Mouse (Mus musculus) adrenal gland, adult 8-10 months (tissue): ENCODE measurements around the gene Cfap157. TPM values are rescaled to one million over a fixed set of nuclear protein-coding genes. Genes with fewer than 3 reads are reported as not detected.

ENCODE experiments used
- DNase-seq: peaks from one replicate; pipeline ENCODE4 v3.0.0; 2022
- total RNA-seq, 4 experiments: library from RNA; stranded (reverse); gene quantifications; 2 replicates each; pipeline ENCODE4 v1.2.4; 2022

Cfap157 gene
- total RNA-seq, 4 experiments from 2014 or later: not detected

DNA sequence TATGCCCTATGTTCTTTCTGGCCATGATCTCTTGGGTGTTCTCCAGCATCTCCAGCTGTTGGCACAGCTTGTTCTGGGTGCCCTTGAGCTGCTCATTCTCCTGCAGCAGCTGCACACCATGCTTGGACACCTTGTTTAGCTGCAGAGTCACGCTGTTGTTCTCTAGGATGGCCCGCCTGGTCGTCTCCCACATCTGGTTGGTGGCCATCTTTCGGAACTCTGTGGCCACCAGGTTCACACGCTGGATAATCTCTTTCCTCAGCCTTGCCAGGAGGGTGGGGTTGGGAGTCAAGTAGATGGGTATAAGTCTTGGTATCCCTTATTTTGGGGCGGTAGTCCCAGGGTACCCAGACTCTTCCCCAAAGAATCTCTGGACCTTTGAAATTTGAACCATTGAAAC lies 4.5 kb downstream of the Cfap157 start:
- no peak for DNase-seq

DNA sequence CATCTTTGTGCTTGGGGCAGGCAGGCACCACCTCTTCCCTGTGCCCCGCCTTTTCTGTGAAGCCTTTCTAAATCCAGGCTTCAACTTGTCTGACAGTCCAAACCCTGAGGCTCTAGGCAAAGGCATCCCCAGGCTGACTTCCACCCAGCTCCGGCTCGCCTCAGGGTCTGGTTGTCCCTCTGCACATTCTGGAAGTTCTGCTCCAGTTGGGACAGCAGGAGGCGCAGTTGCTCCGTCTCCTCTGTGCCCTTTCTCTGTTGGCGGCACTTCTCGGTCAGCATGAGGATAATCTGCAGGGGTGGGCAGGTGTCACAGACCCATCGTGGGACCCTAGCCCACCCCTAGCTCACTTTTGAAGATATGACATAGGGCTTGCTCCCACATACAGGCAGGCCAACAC lies 5.1 kb downstream of the Cfap157 start:
- no peak for DNase-seq

DNA sequence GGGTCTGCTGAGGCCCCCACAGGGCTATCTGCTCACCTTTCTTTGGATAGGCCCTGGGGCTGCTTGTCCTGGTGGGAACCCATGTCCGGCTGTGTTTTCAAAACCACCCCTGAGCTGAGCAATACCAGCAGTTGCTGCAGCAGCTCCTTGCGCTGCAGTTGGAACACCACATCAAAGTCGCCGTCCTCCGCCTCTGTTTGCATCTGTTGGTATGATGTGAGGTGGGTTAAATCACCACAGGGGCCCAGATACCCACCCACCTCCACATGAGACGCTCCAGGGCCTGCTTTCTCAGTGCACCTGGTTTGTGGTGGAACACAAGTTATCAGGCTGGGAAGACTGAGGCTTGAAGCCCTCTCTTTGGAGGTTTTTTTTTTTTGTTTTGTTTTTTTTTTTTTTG lies 6.1 kb downstream of the Cfap157 start:
- DNase-seq: no peak

DNA sequence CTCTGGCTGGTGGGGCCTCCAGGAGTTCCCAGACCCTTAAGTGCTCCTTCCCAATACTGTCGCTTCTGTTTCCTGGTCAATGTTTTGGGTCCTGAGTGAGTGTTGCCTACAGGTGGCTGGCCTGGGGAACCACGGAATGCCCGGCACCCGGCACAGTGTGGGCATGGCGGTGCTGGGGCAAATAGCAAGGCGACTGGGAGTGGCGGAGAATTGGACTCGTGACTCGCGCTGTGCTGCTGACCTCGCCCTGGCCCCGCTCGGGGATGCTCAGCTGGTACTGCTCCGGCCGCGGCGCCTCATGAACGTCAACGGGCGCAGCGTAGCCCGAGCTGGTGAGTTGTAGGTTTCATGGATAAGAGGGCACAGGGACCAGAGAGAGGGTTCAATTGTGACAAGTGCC lies 8.0 kb downstream of the Cfap157 start:
- no peak for DNase-seq

DNA sequence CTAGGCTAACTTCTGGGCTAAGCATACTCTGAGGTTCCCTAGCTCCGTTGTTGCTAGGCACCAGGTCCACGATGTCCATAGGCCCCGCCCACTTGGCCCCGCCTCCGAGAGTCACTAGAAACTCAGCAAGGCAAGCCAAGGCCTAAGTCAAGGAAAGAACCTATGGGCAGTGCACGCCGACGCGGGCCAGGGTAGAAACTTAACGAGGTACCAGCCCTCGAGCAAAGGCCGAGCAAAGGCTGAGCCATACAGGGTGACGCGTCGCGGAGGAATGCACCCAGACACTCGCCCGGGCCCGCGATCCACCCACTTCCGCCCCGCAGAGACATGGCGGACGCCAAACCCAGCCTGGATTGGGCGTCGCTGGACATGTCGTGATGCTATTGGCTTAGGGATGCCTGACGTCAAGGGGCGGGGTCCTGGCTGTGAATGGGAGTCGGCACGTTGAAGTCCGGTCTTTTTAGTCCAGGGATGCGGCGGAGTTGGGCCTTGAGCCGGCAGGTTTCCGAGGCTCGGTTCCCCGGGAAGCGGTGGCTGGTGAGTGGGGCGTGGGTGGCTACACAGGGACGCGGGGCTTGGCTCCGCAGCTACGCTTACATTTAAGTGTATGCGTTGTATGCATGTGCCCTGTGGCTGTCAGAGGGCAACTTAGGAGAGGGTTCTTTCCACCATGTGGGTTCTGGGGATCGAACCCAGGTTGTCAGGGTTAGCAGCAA lies 8.7 kb downstream of the Cfap157 start, which contains the start of the genes Ttc16 and Ptrh1:
Gene Ttc16, minus strand, starts transcription at position 275 of the 716 bp plus-strand sequence.
Gene Ptrh1, plus strand, starts transcription at position 428 of the 716 bp plus-strand sequence.
- peak; percentile 98 for DNase-seq

DNA sequence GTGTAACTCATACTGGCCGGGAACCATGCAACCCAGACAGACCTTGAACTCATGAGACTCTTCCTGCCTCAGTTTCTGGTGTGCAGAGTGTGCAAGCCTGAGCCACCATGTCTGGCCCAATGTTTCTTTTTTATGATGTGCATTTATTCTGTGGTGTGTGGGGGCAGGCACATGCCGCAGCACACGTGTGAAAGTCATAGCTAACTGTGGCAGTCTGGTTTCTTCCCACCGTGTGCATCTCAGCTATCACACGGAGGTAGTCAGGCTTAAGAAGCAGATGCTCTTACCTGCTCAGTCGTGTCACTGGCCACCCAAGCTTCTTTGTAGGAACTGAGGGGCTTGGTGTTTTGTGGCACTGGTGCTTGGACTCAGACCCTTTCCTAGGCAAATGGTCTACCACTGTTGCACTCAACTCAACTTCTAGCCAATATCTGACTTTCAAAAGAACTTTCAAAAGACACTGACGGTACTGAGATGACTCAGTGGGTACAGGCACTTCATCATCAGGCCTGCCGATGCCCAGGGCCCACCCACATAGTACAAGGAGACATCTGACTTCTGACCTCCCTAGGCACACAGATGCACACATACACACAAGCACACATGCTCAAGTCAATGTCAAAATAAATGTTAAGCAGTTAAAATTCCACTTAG lies 11.5 kb downstream of the Cfap157 start:
- DNase-seq: no peak

DNA sequence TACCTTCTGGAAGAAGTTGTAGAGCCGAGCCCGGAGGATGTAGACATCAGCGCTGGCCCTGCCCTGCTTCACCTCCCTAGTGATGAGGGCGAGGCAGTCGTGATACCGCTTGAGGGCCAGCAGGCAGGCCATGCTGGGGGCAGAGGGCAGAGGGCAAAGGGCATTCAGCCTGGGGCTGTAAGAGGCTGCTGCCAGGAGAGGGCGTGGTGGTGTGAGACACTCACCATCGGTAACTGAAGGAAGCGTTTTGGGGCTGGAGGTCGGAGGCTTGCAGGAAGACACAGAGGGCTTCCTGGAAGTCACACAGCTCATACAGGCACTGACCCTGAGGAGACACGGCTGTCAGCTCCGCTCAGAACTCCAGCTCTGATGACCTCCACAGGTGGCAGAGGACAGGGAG lies 12.3 kb downstream of the Cfap157 start:
- no peak for DNase-seq

DNA sequence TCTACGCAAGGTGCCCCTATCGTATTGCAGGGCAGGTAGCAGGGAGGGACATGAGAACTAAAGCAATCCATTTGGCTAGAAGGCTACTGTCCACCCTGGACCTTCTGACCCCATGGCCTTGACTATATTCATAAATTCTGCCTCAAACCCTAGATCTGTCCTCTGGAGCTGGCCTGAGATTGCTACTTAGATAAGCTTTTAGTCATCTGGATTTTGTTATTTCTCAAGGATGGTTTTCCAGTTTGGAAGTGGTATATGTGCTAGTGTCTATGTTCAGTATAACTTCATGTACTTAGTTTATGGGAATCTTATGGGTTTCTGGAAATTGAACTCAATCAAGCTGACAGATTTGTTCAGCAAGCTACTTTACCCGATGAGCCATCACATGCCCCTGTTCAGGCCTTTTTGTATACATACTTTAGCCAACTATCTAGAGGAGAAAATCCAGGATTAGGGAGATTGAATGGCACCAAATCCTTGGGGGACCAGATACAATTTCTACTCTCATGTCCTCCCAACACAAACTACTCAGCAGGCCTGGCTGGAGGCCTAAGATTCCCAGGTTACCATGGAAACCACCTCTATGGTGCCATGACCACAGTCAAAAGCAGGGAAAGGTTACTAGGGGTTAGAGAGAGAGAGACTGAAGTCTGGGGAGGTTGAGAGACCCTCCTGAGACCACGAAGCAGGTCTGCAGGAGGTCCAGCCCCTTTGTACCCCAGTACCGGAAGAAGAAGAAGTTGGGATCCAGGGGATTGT lies 14.7 kb downstream of the Cfap157 start:
- DNase-seq: no peak

DNA sequence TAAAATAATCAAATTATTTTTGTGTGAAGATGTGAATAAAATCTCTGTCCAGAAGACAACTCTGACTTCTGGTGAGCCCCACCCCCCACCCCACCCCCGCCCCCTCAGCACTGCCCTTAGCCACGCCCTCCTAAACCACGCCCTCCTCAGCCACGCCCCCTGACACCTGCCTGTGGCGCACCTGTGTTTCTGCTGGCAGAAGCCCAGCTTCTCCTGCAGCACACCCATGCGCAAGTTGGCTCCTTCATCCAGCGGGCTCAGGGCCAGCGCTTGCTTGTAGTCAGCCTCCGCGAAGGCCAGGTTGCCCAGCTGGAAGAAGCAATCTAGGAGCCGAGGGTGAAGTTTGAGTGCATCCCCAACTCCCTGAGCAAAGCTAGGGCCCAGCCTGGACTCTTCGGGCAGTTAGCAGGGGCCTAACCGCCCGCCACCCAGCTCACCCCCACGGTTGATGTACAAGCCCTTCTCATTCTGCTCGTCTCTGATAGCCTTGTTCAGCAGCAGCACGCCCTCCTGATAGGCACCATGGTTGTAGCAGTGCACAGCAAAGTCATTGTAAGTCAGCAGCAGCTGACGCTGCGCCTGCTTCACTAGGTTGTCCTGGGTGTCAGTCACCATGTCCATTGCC lies 15.5 kb downstream of the Cfap157 start:
- no peak for DNase-seq

DNA sequence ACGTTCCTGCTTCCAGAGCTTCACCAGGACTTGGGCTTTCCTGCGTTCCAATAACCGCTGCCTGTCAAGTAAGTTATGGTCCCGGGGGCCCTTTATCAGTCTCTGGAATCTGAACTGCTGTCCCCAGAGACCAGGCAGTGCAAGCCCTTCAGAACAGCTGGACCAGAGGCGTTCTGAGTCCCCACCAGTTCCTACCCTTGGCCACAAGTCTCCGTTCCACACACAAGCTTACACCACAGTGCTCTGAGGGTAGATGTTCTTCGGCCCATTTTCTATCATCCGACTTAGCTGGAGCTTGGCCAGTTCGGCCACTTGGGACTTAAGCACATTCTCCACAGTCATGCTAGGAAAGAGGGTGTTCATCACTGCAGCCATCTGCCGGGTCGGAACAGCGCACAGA lies 17.0 kb downstream of the Cfap157 start:
- no peak for DNase-seq

DNA sequence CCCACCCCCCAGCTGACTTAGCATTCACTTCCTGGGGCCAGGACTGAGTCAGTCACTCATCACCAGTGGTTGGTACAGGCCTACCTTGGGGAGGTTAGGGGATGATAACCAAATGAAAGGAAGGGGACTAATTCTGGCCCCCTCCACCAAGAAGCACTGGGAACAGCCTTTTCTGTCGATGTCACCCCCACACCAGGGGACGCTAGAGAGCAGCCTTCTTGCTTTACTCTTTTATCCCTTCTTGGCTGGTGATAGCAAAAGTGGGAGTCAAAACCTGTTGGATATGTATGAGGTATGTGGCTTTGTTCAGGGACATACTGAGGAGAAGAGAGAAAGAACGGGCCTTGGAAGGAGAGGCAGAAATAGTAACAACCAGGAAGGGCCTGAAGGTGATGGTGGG lies 20.9 kb downstream of the Cfap157 start:
- DNase-seq: no peak

DNA sequence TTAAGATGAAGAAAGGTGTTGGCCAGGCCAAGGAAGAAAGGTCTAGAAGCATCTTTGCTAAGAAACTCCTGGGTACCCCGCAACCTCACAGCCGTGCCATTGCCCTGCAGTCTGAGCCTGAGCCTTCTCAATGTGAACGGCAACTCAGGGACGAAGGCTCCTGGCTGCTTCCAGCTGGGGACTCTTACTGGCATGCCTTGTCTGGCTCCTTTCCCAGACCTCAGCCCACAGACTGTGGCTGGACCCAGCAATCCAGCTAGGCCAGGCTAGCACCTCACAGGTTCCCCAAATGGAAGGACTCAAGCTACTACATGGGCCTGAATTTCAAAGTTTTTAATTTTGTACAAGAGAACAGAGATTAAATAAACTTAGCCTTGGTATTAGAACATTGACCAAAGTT lies 22.4 kb downstream of the Cfap157 start:
- DNase-seq: no peak

DNA sequence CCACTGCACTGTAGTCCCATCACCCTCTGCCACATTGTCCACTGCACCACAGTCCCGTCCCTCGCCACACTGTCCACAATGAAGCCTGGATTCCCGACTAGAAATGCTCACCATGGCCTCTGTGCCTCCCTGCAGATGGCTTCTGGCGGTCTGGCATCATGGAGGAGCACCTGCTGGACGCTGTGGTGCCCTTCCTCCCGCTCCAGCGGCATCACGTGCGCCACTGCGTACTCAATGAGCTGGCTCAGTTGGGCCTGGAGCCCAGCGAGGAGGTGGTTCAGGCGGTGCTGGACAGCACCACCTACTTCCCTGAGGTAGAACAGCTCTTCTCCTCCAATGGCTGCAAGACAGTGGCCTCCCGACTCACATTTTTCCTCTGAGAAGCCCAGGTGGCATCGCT lies 22.9 kb downstream of the Cfap157 start:
- no peak for DNase-seq

DNA sequence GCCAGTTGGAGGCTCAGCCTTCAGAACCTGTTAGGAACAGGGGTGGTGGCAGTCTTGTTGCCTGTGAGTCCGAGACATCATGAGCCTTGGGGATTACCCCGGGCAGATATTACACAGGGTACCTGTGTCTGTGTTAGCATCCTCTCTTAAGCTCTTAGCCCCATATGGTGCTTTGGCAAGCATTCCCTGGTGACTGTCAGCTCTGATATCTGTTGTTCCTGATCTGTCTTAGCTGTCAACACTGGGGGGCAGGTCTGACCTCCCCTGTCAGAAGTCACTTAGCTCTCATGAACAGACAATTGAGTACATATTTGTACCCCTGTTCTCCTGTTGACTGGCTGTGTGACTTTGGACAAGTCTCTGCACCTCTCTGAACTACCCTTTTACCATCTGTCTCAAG lies 25.2 kb downstream of the Cfap157 start:
- no peak for DNase-seq

DNA sequence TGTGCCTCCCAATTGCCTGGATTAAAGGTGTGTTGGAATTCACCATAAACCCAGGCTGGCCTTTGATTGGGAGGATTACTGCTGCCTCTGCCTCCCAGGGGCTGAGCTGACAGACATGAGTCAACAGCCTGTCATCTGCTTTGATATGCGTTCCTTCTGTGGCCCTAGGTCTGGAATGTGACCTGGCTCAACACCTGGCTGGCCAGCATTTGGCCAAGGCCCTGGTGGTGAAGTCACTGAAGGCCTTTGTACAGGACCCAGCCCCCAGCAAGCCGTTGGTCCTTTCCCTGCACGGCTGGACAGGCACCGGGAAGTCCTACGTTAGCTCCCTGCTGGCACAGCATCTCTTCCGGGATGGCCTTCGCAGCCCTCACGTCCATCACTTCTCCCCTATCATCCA lies 25.7 kb downstream of the Cfap157 start:
- no peak for DNase-seq

DNA sequence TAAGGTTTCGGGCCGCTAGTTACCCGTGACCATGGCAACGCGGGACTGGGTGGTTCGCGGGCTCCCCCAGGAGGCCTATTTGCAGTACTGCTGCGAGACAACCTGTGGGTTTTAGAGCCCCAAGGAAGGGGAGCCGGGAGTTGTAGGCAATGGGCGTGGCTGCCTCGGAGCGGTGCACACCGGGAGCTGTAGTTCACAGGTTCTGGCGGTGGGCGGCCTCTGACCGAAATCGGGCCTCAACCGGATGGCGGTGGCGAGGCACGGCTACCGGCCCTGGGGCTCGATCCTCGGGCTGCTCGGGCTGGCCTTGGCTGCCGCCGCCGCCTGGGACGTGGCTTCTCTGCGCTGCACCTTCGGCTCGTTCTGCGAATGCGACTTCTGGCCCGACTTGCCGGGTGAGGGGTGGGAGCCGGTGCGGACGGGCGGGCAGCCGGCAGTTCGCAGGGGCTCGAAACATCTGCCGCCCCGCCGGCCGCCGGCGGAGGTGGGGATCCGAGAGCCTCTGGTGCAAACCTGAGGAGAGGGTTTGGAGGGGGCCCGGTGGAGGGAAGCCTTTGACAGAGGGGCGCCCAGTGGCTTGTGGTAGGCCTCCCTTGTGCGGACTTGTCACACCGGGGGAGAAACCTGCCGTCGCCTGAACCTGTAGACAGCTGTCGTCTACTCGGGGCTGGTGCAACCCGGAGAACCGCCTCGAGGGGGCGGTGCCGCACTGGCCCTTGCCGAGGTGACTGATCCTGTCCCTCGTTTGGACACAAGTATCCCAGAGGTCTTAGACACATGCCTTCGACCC lies 27.0 kb downstream of the Cfap157 start, which contains the start of gene Tor2a:
Gene Tor2a, plus strand, starts transcription at position 179 of the 790 bp plus-strand sequence.
- peak; percentile 96 for DNase-seq

DNA sequence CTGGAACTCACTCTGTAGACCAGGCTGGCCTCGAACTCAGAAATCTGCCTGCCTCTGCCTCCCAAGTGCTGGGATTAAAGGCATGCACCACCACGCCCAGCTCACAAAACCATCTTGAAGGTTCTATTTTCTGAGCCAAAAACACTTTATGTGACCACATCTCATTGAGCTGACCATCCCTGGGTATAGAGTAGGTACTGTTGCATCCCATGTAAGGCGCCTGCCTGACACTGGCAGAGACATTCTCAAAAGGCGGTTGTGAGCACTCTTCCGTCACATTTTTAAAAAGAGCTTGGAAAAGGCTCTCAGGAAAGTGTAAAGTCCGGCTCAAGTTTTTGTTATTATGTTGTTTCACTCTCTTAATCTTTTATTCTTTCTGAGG lies 27.6 kb downstream of the Cfap157 start:
- DNase-seq: no peak

DNA sequence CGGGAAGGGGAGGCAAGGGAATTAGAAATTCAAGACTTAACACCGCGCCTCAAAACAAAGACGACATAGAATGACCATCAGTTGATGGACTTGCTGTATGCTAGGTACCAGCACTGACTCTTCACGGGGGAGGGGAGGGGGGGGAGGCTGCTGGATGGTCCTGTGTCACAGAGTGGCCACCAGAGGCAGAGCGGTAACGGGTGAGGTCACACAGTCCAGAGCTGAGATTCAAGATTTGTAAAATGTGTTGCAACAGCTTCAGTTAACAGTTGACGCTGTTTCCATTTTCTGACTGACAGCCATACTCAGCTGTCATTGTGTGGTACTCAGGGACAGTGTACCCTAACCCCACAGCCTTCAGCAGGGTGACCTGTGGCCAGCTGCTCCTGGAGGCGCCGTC lies 32.0 kb downstream of the Cfap157 start:
- no peak for DNase-seq

DNA sequence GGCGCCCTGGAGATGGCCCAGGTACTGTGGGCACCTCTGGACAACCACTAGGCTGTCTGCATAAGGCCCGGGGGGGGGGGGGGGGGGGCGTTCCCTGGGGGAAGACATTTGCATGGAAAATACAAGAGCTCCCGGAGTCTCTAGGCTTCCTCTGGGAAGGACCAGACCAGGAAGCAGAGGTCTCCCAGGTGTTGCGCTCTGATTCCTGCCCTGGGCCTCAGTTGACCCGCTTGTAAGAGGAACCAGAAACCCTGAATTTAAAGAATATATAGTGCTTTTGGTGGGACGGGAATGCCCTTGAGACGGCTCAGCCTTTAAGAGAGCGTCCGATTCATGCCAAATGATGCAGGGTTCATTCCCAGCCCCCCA lies 32.6 kb downstream of the Cfap157 start:
- no peak for DNase-seq

DNA sequence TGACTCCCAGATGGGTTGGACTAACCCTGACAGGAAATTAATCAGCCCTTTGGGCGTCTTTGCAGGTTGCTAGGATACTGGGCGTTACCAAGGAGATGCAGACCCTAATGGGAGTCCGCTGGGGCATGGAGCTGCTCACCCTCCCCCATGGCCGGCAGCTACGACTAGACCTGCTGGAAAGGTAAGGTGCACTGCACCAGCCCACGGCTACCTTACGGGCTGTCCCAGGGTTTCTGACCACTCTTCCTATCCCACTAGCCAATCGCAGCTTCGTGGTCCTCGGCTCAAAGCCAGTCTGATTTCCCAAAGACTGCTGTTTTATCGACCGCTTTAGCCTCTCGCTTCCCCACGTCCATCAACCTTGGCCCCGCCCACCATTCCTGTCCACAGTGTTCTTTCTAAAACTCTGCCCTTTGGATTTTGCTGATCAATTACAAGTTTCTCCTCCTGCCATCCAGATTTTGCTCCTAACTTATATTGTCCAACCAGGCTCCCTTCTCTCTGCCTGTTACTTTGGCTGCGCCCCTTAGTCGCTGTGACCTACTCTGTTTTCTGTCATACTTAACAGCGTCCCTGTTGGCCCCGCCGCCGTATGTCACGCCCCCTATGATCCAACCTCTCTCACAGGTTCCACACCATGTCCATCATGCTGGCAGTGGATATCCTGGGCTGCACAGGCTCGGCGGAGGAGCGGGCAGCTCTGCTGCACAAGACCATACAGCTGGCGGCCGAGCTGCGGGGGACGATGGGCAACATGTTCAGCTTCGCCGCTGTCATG lies 33.2 kb downstream of the Cfap157 start:
- DNase-seq: peak; percentile 70

DNA sequence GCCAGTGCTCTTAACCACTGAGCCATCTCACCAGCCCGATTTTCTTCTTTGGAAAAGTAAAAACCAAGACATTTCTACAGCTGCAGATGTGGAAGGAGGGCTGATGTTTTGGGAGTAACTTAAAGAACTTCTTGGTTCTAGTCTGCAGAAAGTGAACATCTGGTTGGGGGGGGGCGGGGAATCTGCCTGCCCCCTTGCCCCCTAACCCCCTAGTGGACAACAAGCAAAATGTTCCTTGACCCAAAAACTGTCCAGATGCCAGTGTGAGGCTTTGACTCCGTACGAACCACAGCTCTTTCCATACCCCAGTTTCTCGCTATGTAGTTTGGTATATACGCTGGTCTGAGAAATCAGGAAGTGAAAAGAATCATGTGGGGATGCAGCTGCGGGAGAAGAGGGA lies 34.0 kb downstream of the Cfap157 start:
- no peak for DNase-seq
